Mouse (Mus musculus) lung, postnatal 0 days (tissue): ENCODE measurements at regions not wholly inside any gene's neighbourhood (a gene's known extent, or its start where the extent isn't known, plus 50 kb on each side); places are given as distances from the start of the nearest gene placed in this dataset.
"Not testable (repeated sequence)": the region's sequence is repeated elsewhere in the genome, so short reads cannot be mapped to it uniquely, and the experiment has no call there.

Source experiments
- ATAC-seq: fragments of 200-750 bp; cut with Nextera tagmentation; 2 replicates; pipeline ENCODE4 v1.8.0; 2017; ENCODE audit warnings: moderate library complexity
- DNase-seq: peaks from one replicate; pipeline ENCODE4 v3.0.0-alpha.2; 2016; ENCODE audit warnings: low spot score
- H3K27ac ChIP-seq: fragments of 300-500 bp; sonication (generic); 2 replicates; pipeline ENCODE4 v1.5.1; 2014; ENCODE audit warnings: antibody characterized with exemption, mild to moderate bottlenecking, low read length, mixed read lengths
- H3K27me3 ChIP-seq: fragments of 300-500 bp; sonication (generic); replicated peaks from 2 replicates; pipeline ENCODE4 v1.6.1; 2014; ENCODE audit warnings: low read length, mixed read lengths; ENCODE audit not compliant: insufficient read depth
- H3K36me3 ChIP-seq: fragments of 300-500 bp; sonication (generic); 2 replicates; pipeline ENCODE4 v1.6.1; 2014; ENCODE audit warnings: low read length, mixed read lengths; ENCODE audit not compliant: insufficient read depth
- H3K4me1 ChIP-seq: fragments of 300-500 bp; sonication (generic); 2 replicates; pipeline ENCODE4 v1.6.1; 2014; ENCODE audit warnings: antibody characterized with exemption, low read depth, low read length, mixed read lengths; ENCODE audit not compliant: insufficient read depth
- H3K4me2 ChIP-seq: fragments of 300-500 bp; sonication (generic); replicated peaks from 2 replicates; pipeline ENCODE4 v1.6.1; 2014; ENCODE audit warnings: low read depth, mild to moderate bottlenecking, low read length, moderate library complexity, mixed read lengths
- H3K4me3 ChIP-seq: fragments of 300-500 bp; sonication (generic); 2 replicates; pipeline ENCODE4 v1.5.1; 2014; ENCODE audit warnings: low read depth, low read length
- H3K9ac ChIP-seq: fragments of 300-500 bp; sonication (generic); replicated peaks from 2 replicates; pipeline ENCODE4 v1.6.1; 2014; ENCODE audit warnings: low read depth, mild to moderate bottlenecking
- H3K9me3 ChIP-seq: fragments of 300-500 bp; sonication (generic); 2 replicates; pipeline ENCODE4 v1.6.1; 2016; ENCODE audit warnings: low read length, mixed read lengths
- CTCF ChIP-seq: IDR thresholded peaks from 2 replicates; pipeline ENCODE4 v1.5.1; 2016; ENCODE audit warnings: antibody characterized with exemption, mild to moderate bottlenecking
- EP300 ChIP-seq: IDR thresholded peaks from 2 replicates; pipeline ENCODE4 v1.6.1; 2016; ENCODE audit warnings: antibody characterized with exemption, mild to moderate bottlenecking, control low read depth
- WGBS: fragments of 180-500 bp; shearing (Covaris S2); extraction: QIAGEN DNeasy Blood & Tissue Kit; methylation state at CpG from one replicate; pipeline ENCODE4 v1.1.7; 2014; 5-methylcytosine and 5-hydroxymethylcytosine counted together

DNA sequence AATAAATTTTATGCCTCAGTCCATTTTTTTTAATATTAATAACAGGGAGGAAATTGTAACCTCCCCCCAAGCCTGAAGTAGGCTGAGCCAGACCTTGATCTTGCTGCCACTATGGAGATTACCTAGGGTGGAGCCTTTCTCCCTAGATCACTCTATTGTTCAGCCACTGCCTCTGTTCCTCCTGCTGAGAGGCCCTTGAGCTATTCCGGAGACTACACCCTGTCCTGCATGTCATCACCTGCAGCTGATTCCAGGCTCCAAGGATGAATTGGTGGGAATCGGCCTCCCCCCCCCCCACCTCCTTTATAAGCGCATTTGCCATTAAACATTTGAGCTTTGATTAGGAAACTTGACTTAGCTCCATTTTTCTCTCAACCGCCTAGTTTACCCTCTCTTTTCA lies 68.3 kb upstream of the Dnajc1 start:
- no peak for ATAC-seq

DNA sequence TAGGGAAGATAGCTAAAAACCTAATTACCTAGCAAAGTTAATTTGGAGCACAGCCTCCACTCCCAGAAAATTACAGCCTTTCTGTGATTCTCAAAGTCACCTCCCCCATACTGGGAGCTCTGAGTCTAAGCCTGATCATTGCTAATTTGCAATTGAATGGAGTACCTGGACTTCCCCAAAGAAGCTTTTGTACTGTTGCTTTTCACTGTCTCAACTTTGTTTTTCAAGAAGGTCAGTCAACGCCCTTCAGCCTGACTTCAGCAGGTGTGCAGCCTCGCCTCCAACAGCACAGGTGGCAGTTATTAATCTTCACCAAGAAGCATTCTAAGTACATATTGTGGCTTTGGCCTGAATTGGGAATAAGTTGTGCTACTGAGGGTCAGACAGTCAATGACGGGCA lies 67.7 kb upstream of the Dnajc1 start:
- H3K27me3 ChIP-seq, H3K27ac ChIP-seq, H3K36me3 ChIP-seq, H3K4me2 ChIP-seq, H3K9me3 ChIP-seq, H3K4me1 ChIP-seq, DNase-seq, H3K4me3 ChIP-seq, ATAC-seq, H3K9ac ChIP-seq: not testable (repeated sequence)
- 83% methylated on average over 3 of the region's 3 CpGs for WGBS

More for the DNA sequence above, 68.3 kb upstream of the Dnajc1 start:
- Histone ChIP-seq H3K4me1 (no peaks in the 10 kb centered on the region), H3K27ac (no peak overlapping the region), H3K9me3 (no peaks in the 10 kb centered on the region), H3K27me3 (no peaks in the 10 kb centered on the region), H3K4me2 (no peak overlapping the region), H3K9ac (no peak overlapping the region), H3K36me3 (no peaks in the 10 kb centered on the region), H3K4me3 (no peak overlapping the region)
- 98% methylated on average over 4 of the region's 4 CpGs for WGBS
- no peak for TF ChIP-seq CTCF
- no peak for TF ChIP-seq EP300
- no peak for DNase-seq

DNA sequence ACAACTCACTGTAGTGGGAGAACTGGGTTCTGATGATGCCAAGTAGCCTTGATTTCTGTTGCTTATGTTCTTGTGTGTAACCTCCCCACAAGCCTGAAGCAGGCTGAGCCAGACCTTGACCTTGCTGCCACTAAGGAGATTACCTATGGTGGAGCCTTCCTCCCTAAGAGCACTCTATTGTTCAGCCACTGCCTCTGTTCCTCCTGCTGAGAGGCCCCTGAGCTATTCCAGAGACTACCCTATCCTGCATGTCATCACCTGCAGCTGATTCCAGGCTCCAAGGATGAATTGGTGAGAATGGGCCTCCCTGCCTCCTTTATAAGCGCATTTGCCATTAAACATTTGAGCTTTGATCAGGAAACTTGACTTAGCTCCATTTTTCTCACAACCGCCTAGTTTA lies 60.8 kb upstream of the Dnajc1 start:
- not testable (repeated sequence) for DNase-seq, H3K9ac ChIP-seq, H3K4me1 ChIP-seq, H3K36me3 ChIP-seq, H3K4me2 ChIP-seq, H3K27me3 ChIP-seq, H3K4me3 ChIP-seq, H3K27ac ChIP-seq, ATAC-seq, H3K9me3 ChIP-seq
- 62% methylated on average over 2 of the region's 2 CpGs for WGBS

DNA sequence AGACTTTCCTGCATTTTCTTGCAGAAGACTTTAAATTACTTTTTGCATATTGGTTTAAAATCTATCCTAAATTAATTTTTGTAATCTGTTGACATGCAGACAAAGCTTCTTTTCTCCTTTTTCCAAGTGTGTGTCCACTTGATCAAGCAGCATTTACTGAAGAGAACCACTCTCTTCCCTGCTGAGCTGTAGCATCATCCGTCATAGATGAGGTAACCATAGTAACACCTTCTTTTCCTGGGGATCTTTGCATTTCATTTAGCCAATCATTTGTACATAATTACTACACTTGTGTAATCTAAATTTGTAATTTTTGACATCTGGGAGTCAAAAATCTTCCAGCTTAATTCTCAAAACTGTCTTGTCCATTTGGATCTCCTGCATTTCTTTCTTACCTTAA lies 53.2 kb upstream of the Dnajc1 start:
- H3K9ac ChIP-seq, result no peak overlapping the region
- WGBS, result 65% methylated on average over 1 of the region's 1 CpGs

More for the DNA sequence above, 53.2 kb upstream of the Dnajc1 start:
- Histone ChIP-seq H3K4me3 (no peak overlapping the region), H3K36me3 (no peaks in the 10 kb centered on the region), H3K27me3 (no peaks in the 10 kb centered on the region), H3K9me3 (no peaks in the 10 kb centered on the region), H3K4me2 (no peak overlapping the region), H3K27ac (no peak overlapping the region), H3K4me1 (no peaks in the 10 kb centered on the region)
- TF ChIP-seq CTCF, result no peak
- no peak for TF ChIP-seq EP300
- no peak for DNase-seq
- ATAC-seq, result no peak
